Comparison of ENCODE assay signal across 7 mouse cellular contexts in the genomic region with DNA sequence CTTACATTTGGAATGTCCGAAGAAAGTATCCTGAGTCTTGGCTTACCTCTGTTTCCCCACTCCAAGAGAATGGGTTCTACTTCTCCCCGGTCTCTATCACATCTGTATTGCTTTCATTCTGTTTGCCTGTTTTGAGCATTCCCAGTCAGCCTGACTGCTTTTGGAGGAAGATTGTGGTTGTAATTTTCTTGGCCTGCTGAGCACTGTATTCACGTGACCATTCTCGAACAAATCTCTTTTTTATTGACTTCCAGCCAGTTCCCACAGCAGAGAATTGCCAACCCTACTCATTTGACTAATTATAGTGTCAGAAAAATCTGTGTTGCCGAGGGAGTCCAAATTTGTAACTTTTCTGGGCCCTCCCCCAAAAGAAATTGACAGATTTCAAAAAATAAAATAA. TPM values are rescaled to one million over a fixed set of nuclear protein-coding genes. Genes with fewer than 3 reads are reported as not detected.
A peak's percentile ranks its signal among the peaks of the same experiment; 100 is the strongest.
DNase-seq lines count a peak whose midpoint lies in the region; ATAC-seq lines count a peak whose summit lies in the region.

A gene (minus strand): TSS at position 121 of the 400 bp plus-strand sequence.

- H3K4me3 ChIP-seq in liver, embryonic 13.5 days (replicated peaks) = no peak within 1 kb of the TSS
- H3K4me3 ChIP-seq in liver, embryonic 12.5 days = no peak within 1 kb of the TSS

- no peaks in the 10 kb centered on the region for H3K9me3 ChIP-seq in liver, embryonic 13.5 days (replicated peaks)
- no peaks in the 10 kb centered on the region for H3K9me3 ChIP-seq in liver, embryonic 12.5 days (replicated peaks)

- no peaks in the 10 kb centered on the region for H3K27me3 ChIP-seq in liver, embryonic 13.5 days
- H3K27me3 ChIP-seq in liver, embryonic 12.5 days (replicated peaks) = no peaks in the 10 kb centered on the region

- WGBS in liver, embryonic 13.5 days (ENCODE audit: insufficient replicate concordance) = 59% methylated on average over 5 of the region's 5 CpGs
- 61% methylated on average over 5 of the region's 5 CpGs for WGBS in liver, embryonic 12.5 days (ENCODE audit: insufficient replicate concordance)

- DNase-seq in liver, embryonic 13.5 days = no peak
- DNase-seq in brain, embryonic 18.5 days (ENCODE audit: low read depth, low spot score) = peak; percentile 61
- DNase-seq in heart, adult 9 months (ENCODE audit: low spot score in 2 of 2) = peak; percentile 69 to 78
- peak; percentile 50 for DNase-seq in lung, postnatal 36 days
- no peak for DNase-seq in cerebellum, postnatal 4 days (ENCODE audit: low spot score in 2 of 2)
- DNase-seq in thymus, postnatal 0 days (ENCODE audit: low spot score) = no peak

- no peak for ATAC-seq in liver, embryonic 13.5 days (ENCODE audit: low read depth)
- ATAC-seq in liver, embryonic 12.5 days = no peak

- peak within 1 kb of the TSS; percentile 5; the same call in 1 of the 2 replicates for H3K27ac ChIP-seq in liver, embryonic 13.5 days
- no peak within 1 kb of the TSS for H3K27ac ChIP-seq in liver, embryonic 12.5 days

- no peak within 1 kb of the TSS for H3K4me2 ChIP-seq in liver, embryonic 13.5 days
- H3K4me2 ChIP-seq in liver, embryonic 12.5 days = no peak within 1 kb of the TSS

- H3K36me3 ChIP-seq in liver, embryonic 13.5 days = no peaks in the 10 kb centered on the region
- H3K36me3 ChIP-seq in liver, embryonic 12.5 days = no peaks in the 10 kb centered on the region

- no peaks in the 10 kb centered on the region for H3K4me1 ChIP-seq in liver, embryonic 13.5 days (replicated peaks)
- H3K4me1 ChIP-seq in liver, embryonic 12.5 days = no peaks in the 10 kb centered on the region

- no peak within 1 kb of the TSS for H3K9ac ChIP-seq in liver, embryonic 13.5 days
- H3K9ac ChIP-seq in liver, embryonic 12.5 days = no peak within 1 kb of the TSS

RNA-seq across cellular contexts. Expression of the gene that starts here (rescaled TPM):
- 0.81 and 1.2 TPM in 2 replicates for polyA plus RNA-seq in liver, embryonic 13.5 days (2015; fragmentation: Nextera tagmentation; extraction: Ambion mirVana)
- polyA plus RNA-seq in liver, embryonic 12.5 days (2016; fragmentation: Nextera tagmentation; extraction: Ambion mirVana) = 0.54 and 0.71 TPM in 2 replicates
- polyA plus RNA-seq in thymus, postnatal 0 days (2015; fragmentation: Nextera tagmentation; extraction: Ambion mirVana) = 1.8 and 2.0 TPM in 2 replicates

Comparison
In these comparisons a context has a peak if more than half of its experiments do, and no peak if none do; other contexts are left out.
1. DNase-seq: peak in brain, embryonic 18.5 days (single experiment), heart, adult 9 months (2 of 2) and lung, postnatal 36 days (single experiment); none in liver, embryonic 13.5 days (single experiment), cerebellum, postnatal 4 days (0 of 2) and thymus, postnatal 0 days (single experiment).